Mouse (Mus musculus) gastrocnemius, postnatal 14 days (tissue): ENCODE results near the gene Pak4. TPM values are rescaled to one million over a fixed set of nuclear protein-coding genes. Genes with fewer than 3 reads are reported as not detected.

Source experiments
- DNase-seq: peaks from one replicate; pipeline ENCODE4 v3.0.0; 2021; ENCODE audit warnings: mixed read lengths
- intact Hi-C: fragments of 180-260 bp; cut with DNase I; formaldehyde crosslinking; loops from one replicate; pipeline ENCODE4 v1.15.1; 2025; ENCODE audit warnings: low total_unique reads
- total RNA-seq, 2 experiments: library from RNA; stranded (reverse); gene quantifications; 2 replicates each; pipeline ENCODE4 v1.2.3; 2021

Gene Pak4
- total RNA-seq, 2 experiments from 2014 or later: 2.9 to 4.6 TPM

GRCm38 (mm10) chr7:28593206-28594111 lies 4.5 kb downstream of the Pak4 start:
- intact Hi-C loops: no loop called here

DNA sequence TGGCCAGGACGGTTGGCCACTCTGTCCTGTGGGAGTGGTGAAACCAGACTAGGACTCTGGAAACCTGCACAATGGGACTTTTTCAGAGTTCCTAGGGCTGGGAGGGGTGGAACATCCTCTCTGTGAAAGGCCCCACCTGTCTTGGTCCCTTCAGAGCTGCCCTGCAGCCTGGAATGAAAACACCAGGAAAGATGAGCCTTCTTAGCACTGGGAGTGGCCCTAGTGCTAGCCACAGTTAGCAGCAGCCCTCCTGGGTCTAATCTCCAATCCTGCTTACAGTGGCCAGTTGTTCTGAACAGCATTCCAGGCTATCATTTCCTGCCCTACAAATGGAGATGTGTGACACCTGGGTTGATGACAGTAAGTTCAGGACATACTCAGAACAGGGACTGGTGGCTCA lies 6.1 kb downstream of the Pak4 start:
- DNase-seq: no peak
- intact Hi-C loops: no loop called here

More at GRCm38 (mm10) chr7:28593206-28594111, 4.5 kb downstream of the Pak4 start:
- peak; percentile 62 for DNase-seq

DNA sequence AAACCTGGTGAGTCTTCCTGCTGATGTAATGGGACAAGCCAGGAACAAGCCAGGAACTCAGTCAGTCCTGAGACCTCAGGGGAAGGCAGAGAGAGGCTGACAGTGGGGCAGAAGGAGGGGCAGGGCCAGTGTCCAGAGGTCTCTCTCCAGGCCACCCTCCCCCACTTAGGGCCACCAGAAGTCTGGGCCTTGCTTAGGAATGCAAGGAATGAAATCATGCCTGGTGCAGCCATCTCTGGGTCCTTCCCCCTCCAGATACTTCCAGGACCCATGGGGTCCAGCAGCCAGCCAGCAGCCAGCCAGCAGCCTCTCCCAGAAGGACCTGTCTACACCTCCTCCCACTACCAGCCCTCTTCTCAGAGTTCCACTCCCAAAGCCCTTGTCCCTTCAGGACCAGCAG lies 10.3 kb downstream of the Pak4 start:
- DNase-seq: no peak
- intact Hi-C loops: no loop called here

- no peak for DNase-seq
- intact Hi-C loops: no loop called here
These were observed 11.1 kb downstream of the Pak4 start for GRCm38 (mm10) chr7:28586663-28587411.

DNA sequence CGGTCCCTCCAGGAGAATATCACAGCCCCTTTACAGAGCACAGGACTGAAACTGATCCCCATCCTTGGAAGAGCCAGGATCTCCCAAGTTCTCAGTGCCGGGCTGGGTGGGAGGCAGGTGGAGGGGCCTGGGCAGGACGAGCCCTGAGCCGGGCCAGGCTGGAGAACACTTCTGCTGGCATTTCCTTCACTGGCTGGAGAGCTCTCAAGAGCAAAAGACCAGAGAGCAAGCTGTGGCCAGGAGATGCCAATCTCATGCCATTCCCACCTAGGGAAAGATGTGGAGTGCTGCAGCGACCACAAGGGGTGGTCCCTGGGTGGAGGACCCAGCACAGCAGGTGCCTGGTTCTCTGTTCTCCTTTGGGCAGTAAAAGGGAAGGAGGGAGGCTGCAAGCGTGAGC lies 13.0 kb downstream of the Pak4 start:
- intact Hi-C loops: no loop called here

GRCm38 (mm10) chr7:28584468-28584867 lies 13.5 kb downstream of the Pak4 start:
- intact Hi-C loops: no loop called here
- DNase-seq: no peak

More for the DNA sequence above, 13.0 kb downstream of the Pak4 start:
- no peak for DNase-seq

GRCm38 (mm10) chr7:28583570-28584344 lies 14.2 kb downstream of the Pak4 start:
- intact Hi-C loops: no loop called here
- DNase-seq: no peak

- DNase-seq: no peak
- intact Hi-C loops: no loop called here
These were observed 15.1 kb downstream of the Pak4 start for GRCm38 (mm10) chr7:28582841-28583240.

- intact Hi-C loops: no loop called here
- DNase-seq: no peak
These were observed 16.3 kb downstream of the Pak4 start for GRCm38 (mm10) chr7:28581721-28582120.

DNA sequence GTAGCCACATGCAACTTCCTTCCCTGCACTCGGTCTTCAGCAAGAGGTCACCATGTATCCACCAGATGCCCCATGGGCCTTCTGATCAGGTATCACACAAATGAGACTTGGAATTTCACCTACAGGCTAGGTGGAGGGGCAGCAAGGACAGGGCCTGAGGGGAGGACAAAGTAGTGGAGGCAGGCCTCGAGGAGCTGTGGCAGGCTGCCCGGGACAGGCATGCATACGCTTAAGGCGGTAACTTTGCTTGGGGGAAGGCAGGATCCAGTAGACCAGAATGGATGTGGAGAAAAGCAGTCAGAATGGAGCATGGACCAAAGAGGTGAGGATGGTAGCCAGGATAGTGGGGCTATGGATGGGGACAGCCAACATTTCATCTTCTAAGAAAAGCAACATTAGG lies 18.2 kb downstream of the Pak4 start:
- intact Hi-C loops: loop anchor here (2.0 kb wide), 1 partner anchor 59 kb away; no protein-coding TSS in a partner anchor
- DNase-seq: no peak

DNA sequence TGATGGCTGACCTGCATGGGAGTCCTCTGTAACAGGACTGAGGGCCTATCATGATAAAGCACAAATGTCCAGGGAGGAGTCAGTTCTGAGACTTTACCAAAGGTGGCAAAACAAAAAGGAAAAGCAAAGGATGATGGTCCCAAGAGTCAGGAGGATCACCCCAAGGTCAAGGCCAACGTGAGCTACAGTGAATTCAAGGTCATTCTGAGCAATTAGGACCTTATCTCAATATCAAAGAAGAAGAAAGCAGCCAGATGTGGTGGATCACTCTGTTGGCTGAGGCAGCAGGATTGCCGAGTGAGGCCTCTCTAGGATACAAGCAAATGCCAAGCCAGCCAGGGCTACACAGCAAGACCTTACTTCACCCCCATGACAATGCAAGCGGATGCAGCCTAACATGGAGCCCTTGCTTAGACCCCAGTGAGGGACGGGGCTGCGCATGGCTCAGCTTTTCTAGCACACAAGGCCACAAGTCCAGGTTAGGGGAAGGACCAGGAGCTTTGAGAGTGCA lies 19.4 kb downstream of the Pak4 start:
- no peak for DNase-seq
- intact Hi-C loops: loop anchor here (2.0 kb wide), 1 partner anchor 60 kb away; no protein-coding TSS in a partner anchor

DNA sequence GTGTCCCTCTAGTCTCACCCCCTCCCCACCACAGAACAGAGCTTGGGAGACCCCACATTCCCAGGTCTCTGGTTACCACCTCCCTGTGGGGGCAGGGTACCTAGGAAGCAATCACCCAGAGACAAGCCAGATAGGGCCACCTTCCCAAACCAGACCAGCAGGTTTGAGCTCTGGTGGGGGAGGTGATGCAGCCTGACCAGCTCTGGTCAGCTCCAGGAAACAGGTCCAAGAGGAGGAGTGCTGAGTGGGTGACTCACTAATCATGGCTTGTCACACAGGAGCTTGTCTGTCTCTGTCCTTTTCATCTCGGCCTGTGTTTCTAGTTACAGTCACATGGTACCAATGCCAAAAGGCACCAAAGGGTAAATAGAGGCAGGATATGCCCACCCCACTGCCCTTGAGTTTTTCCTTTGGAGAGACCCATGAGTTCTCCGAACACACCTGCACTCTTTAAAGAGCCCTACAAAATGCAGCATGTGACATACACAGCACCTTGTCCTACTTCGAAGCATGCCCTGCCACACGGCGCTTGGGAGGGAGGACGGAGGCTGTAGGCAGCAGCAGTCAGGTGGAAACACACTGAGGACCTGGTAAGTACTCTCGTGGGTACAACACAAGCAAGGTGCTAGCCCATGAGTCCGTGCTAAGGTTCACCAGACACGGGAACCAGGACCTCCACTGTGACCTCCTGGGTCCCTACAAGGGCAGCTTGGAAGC lies 20.0 kb downstream of the Pak4 start:
- no peak for DNase-seq
- intact Hi-C loops: loop anchor here (2.0 kb wide), 1 partner anchor 61 kb away; no protein-coding TSS in a partner anchor

GRCm38 (mm10) chr7:28576271-28576914 lies 21.6 kb downstream of the Pak4 start:
- intact Hi-C loops: no loop called here

DNA sequence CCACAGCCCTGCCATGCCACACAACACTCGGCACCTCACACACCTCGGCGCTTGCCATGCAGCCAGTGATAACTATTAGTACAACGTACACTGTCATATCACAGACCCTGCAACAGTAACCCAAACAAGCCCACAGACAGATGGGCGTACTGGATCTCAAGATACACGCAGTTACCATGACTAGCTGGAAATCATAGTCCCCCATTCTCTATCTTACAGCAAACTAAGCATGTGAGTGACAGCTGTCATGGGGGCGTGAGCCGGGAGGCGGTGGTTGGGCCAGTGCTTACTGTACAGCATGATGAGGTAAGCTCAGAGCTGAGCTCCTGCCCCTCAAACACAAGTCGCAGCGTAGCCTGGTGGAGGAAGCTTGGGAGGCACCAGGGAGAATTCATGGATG lies 22.4 kb downstream of the Pak4 start:
- intact Hi-C loops: no loop called here

More at GRCm38 (mm10) chr7:28576271-28576914, 21.6 kb downstream of the Pak4 start:
- peak; percentile 83 for DNase-seq

DNA sequence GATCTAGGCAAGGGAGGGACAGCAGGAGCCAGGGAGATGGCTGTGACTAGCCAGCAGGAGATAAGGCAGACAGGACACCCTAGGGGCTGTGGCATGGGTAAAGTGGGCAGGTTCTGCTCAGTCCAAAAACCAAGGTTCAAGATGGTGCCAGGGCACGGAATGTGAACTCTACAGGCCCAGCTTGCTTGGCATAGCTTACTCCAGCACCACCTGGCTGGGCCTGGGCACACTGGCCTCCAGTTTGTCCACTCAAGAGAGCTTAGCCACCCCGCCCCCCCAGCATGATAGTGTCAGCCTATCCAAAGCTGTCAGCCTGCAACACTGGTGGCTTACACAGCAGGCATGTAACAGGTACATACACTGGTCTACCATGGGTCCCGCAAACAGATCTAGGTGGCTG lies 24.7 kb downstream of the Pak4 start:
- no peak for DNase-seq
- intact Hi-C loops: no loop called here

More for the DNA sequence above, 22.4 kb downstream of the Pak4 start:
- DNase-seq: no peak

- DNase-seq: no peak
- intact Hi-C loops: no loop called here
These were observed 25.3 kb downstream of the Pak4 start for GRCm38 (mm10) chr7:28572689-28573088.

DNA sequence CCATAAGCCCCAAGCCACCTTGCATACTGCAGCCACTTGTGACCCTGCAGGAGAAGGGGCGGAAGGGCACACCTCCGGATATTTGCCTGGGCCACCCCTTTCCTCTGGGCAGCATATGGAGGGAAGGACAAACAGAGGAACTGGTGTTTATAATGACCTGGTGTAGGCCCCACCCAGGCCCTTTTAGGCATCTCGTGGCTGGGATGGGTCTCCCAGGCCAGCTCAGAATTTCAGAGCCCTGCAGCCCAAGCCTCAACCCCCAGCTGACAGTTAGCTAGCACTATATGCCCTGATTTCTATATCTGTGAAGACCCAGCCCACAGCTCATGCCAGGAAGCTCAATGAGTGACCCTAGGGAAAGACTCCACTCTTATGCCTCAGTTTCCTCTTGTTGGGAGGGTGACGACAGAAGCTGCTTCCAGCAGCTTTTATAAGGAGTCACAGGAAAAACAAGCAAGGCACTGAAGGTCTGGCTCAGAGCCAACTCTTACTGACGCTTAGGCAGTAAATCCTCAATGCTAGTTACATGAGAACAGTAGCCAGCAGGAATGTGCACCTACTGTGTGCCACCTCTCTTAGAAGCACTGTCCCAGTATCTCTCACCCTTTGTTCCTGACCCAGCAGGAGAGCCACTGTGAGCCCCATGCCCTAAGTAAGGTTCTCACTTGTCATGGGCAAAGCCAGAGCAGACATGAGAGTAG lies 26.9 kb downstream of the Pak4 start:
- DNase-seq: no peak
- intact Hi-C loops: no loop called here
